Mouse (Mus musculus): ENCODE data around the gene Psme2b.
"Not testable (repeated sequence)": the region's sequence is repeated elsewhere in the genome, so short reads cannot be mapped to it uniquely, and the experiment has no call there.

Psme2b gene

GRCm38 (mm10) chr11:48900654-48901566 is 45.1 kb downstream of the Psme2b start:
- not testable (repeated sequence) for DNase-seq

- DNase-seq, result peak in 1 of 2 experiments; percentile 55
These were observed 47.1 kb downstream of the Psme2b start for GRCm38 (mm10) chr11:48898812-48899431.

All from kidney, postnatal 25 days (tissue).